Mouse (Mus musculus) kidney, postnatal 4 days (tissue): ENCODE results near the gene Pdzd4.

ENCODE experiments used
- DNase-seq, 2 experiments: peaks; one replicate each; pipeline ENCODE4 v3.0.0; 2021; ENCODE audit warnings: mixed read lengths in 2 of 2

Pdzd4 gene

DNA sequence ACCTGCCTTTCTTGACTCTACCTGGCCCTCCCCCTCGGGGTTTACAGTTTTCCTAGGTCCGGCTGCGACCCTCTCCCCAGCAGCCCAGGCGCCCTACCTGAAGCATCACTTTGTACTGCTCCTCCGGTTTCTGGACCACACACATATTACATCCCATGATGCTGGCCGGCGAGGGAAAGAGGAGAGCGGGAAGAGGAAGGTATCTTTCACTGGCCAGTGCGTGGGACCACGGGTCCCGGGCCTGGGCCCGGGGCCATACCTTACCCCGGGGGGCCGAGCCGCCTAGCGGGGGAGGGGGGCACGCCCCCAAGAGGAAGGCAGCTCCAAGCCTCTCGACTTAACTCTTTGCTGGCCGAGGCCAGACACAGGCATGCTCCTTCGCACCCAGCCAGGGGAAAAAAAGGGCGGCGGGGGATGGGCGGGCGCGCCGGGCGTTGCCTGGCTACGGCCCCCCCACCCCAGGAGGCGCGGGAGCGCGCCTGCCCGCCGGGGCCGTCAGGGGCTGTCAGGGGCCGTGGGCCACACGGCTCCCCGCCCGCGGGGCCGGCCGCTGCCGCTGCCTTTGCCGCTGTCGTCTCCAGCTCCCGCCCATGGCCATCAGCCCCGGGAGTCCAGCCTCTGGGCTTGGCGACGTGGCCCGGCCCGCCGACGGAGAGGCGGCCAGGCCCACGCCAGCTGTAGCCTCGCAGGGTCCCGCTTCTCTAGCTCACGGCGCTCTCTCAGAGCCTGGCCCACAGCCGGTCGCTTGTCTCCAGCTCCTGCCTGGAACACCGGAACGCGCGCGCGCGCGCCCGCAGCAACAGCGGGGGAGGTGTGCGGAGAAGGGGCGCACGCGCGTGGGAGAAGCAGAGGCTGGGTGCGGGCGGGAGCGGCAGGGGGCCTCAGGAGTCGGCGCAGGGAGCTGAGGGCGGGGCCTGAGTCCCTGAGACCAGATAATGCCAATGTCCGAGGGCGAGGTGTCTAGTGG lies at the start of gene Pdzd4:
TSS of gene Pdzd4 (minus strand) at position 785 of the 967 bp plus-strand sequence.
- peak; percentile 75 to 79 for DNase-seq

DNA sequence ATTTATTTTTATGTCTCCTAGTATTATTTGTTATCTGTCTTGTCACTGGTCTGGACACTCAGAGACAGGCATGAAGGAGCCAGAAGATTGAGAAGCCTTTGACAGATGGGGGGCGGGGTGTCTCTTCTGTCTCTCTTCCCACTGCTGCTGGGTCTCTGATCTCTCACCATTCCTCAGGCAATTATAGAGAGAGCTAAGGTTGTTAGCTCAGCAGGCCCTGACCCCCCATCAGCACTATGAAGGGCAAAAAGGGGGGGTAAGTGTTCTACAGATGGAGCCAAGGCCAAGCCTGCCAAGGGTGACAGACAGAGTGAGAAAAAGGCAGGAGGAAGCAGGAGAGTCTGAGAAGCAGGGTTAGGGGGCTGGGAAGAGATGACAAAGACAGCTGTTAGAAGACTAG lies 47.2 kb upstream of the Pdzd4 start:
- DNase-seq, result no peak

DNA sequence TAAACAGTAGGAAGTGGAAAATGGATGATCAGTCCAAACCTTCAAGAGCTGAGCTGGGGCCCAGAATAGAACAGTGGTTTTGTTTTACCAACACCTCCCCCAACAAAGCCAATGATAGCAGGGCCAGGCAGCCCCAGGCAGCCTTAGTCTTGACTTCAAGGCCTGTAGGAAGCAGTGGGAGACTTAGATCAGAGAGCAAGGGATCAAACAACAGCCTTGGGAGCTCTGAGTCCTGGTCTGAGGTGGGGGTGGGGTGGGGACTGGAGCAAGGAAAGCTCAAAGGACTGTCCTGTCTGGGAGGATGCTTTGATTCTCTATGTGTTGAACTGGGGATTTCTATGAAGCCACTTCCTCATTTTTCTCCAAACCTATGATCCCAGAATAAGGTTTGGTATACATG lies 46.7 kb upstream of the Pdzd4 start:
- no peak for DNase-seq

DNA sequence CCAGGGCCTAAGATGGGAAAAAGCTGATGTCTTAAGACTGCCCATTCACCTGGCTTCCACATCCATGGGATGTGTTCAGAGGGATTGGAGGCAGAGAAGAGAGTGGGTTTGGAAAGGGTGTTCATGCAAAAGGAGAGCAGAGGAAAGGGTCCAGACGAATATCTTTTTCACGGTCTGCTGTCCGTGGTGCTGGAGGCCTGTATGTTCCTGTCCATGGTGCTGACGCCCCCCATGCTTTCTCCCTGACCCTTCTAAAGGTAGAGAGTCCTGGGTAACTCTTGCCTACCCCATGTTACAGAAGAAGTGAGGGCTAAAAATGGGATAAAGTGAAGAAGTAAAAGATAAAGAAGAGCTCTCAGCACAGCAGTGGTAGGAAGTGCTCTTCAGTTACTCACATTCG lies 44.6 kb upstream of the Pdzd4 start:
- DNase-seq, result peak; percentile 55 to 71

DNA sequence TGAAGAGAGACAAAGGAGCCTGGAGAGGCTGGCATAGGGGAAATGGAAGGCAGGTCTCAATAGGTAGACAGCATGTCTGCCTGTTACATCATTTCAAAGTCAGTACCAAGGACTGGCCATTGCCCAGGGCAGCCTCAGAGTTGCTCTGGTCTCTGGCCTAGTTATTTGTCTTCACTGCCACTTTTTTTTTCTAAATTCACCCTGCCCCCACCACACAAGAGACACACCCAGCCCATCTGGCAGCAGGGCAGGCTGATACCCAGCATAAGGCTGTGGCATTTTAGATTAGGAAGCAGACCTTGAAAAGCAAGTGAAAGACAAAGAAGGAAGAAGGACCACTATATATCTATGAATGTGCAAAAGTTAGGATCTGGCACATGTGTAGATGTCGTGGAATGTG lies 43.1 kb upstream of the Pdzd4 start:
- no peak for DNase-seq

DNA sequence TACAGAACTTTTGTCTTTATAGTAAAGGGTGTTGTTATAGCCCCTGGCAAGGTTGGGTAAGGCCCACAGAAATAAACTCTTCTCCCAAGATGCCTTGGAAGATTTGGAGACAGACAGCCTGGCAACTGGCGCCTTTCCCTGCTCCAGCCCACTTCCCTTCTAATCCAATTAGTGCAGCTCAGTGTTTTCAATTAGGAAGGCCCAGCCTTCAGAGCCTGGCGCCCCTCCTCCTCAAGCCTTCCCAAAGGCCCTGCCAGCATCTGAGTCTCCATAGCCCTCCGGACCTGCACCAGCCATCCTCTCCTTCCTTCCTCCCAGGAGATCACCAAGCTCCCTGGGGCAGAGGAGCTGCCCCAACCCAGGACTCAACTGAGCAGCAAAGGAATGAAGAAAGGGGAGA lies 42.5 kb upstream of the Pdzd4 start:
- no peak for DNase-seq

DNA sequence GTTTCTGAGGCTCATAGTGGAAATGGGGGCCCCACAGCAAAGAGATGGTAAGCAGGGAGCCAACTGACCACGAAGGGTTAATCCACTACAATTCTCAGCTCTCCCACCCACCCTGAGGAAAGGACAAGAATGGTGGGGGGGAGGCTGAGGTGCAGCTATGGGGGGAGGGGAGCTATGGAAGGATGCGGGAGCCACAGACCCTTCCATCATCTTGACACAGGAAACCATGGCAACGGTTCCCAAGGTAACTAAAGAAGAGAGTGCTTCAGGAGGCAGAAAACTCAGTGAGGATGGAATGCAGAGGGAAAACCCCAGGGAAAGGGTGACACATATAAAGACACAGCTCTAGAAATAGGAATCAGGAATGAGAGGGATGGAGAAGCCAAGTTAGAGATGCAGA lies 39.9 kb upstream of the Pdzd4 start:
- no peak for DNase-seq

DNA sequence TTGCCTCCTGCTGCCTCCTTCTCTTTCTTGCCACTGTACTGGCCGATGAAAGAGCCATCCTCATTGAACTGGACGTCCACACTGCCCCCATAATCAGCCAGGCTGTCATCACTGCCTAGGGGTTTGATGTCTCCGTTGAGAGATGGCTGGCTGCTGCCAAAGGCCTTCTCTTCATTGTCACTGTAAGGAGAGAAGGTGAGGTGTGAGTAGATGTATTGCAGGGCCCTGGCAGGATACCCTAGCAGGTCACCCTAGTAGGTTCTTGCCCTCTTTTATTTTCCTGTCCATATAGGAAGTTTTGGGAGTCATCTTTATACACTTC lies 30.3 kb upstream of the Pdzd4 start:
- DNase-seq, result no peak

DNA sequence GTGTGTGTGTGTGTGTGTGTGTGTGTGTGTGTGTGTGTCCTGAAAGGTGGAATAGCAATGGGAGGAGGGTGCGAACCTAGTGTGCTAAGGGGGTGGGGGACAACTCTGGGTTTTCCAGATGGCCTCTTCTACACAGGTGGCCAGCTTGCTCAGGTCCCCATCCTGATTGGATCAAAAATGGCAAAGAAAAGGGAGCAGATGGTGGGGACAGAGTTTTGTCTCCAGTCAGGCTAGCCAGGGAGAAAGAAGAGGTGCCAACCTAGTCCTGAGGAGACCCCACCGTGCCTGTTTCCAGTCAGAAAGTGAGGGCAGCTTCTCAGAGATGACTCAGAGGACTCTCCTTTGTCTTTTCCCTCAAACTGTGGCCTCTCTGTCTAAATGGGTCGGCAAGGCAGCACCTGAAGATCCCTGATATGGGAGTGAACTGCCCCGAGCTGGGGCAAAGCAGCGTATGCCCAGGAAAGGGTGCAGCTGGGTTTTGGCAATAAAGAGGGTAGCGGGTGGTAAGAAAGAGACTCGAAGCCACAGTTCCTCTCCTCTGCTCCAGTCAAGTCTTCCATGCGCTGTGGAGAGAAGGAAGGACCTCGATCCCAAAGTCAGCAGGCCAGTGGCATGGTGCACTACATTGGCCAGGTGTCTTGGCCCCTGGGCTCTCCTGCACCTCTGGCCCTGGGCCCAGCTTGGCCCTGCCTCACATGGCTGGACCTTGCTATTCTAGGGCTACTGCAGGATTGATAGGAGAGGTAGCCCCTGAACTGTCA lies 29.7 kb upstream of the Pdzd4 start:
- DNase-seq, result no peak

DNA sequence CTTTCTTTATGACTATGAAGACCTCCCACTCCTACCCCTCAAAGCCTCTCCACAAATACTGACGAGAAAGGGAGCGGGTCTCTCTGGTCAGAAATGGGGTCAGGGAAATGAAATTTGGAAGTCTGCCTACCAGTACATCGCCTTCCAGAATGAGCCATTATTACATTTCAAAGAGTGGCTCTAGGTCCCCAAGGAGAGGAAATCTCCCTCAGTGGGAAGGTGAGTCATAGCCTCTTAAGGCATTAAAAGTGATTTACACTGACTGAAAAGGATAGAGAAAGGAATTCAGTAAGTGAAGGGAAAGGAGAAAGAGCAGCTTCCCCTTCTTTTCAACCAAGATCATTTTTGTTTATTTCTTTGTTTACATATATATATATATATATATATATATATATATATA lies 11.9 kb upstream of the Pdzd4 start:
- DNase-seq, result no peak

DNA sequence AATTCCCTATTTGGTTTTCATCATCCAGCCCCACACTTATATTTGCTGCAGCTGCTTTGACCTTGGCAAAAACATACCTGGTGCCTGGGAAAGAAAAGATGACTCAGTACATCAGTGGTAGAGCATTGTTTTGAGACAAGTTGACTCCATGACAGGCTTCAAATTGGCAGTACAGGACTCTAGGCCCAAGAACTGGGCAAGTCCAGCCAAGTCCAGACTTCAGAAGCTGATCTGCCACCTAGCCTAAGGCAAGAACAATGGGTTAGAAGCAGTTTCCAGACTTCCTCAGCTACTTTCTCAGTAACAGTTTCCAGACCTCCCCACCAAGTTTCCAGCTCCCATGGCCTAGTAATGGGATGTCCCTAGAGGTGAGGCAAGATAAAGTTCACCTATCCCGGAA lies 11.0 kb upstream of the Pdzd4 start:
- DNase-seq, result no peak

DNA sequence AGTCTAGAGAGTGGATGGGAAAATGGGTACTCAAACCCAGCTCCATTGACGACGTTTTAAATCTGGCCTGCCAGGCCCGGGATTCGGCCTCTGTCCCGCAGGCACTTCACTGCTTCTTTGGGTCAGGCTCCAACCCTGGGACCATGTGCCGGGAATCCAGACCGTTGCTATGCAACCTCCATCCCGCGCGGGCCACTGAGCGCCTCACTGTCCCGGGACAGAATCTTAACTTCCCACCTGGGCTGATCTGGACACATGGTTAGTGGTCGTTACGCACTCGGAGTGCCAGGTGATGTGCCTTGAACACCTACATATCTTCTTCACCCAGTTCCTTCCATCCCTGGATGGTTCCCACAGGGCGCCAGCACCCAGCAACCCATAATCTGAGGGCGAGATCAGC lies 1.0 kb downstream of the Pdzd4 start:
- peak; percentile 11 to 25 for DNase-seq

DNA sequence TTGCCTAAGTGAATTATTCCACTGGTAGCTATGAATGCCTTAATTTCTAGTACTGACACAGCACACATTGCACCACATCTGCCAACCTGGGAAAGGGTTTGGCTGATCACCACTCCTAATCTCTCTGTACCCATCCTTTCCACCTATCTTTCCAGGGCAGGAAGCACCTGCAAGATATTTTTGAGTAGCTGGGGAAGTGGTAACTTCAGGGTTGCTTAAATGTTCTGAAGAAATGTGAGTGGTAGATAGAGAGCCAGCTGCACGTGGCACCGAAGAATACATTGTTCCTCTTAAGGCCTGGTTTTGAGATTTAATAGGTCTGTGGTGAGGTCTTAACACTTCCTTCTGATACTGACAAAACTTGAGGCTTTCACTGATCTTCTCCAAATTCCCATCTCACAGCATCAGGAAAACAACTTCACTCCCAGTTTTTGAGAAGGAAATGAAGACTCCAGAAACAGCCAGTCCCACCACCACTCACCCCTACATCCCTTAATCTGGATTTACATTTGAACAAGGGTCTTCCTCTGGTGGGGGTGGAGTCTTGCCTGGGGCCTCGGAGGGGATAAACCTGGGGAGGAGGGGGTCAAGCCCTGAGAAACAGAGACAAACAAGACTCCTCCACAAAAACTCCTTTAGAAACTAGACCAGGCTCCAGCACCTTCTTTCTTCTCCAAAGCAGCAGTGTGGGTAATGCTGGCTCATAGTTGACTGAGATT lies 8.0 kb downstream of the Pdzd4 start:
- no peak for DNase-seq

DNA sequence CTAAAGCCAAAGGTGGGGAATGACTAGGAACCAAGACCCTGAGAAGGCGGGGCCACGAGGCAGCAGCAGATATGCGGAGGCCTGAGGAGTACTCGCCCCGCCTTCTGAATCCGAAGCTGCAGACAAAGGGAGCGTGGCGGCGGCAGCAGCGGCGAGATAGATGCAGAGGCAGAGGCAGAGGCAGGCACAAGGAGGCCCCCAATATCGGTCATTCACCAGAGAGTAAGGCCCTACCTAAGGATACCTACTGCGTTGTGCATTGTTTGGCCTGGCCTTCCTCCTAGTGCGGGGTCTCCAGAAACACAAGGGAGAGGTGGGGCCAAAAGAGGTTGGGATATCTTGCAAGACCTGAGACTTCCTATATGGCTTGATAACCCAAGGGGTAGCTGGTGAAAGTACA lies 9.7 kb downstream of the Pdzd4 start:
- peak; percentile 26 to 33 for DNase-seq

DNA sequence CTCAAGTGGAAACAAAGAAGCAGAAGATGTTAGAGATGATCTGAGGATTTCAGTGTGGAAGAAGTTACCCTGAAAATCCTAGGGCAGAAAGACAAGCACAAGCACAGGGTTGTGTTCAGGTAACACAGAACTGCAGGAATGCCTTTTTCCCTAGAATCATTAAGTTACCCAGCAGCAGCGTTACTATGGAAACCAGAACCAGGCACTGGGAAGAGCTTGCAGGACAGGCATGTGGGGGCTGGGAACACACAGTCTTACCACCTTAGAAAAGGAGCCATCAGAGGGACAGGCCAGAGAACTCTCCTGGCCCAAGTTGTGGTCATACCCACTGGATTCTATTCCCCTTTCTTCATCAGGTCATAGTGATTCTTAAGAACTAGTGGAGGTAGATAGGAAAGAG lies 19.0 kb downstream of the Pdzd4 start:
- no peak for DNase-seq

DNA sequence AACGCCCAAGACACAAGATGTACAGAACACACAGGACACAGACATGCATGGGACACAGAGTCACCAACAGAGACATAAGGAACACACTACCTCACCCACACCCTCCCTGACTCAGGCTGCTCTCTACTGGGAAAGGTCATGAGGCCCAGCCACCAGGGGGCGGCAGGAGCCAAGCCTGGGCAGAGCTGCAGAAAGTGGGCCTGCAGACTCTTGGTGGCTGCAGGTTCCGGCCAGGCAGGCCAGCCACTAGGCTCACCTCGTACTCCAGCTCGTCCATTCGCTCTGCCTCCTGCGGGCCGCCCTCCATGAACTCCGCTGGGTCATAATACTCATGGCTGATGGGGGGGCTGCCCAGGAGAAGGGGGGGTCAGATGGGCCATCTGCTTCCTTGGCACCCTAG lies 26.3 kb downstream of the Pdzd4 start:
- peak; percentile 82 to 88 for DNase-seq

DNA sequence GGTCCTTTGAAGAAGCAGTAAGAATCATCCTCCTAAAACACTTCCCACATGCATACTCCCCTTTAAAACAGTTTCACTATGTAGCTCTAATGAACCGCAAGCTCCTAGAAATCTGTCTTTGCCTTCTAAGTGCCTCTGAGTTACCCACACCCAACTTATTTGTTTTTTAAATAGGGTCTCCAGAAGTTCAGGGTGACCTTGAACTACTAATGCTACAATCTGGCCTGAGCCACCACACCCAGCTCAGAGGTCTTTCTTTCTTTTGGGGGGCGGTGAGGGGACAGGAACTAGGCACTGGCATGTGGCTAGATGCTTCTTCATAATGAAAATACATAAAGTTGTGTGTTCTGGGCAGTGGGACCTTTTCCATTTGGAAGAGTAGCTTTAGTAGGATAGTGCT lies 27.3 kb downstream of the Pdzd4 start:
- no peak for DNase-seq

DNA sequence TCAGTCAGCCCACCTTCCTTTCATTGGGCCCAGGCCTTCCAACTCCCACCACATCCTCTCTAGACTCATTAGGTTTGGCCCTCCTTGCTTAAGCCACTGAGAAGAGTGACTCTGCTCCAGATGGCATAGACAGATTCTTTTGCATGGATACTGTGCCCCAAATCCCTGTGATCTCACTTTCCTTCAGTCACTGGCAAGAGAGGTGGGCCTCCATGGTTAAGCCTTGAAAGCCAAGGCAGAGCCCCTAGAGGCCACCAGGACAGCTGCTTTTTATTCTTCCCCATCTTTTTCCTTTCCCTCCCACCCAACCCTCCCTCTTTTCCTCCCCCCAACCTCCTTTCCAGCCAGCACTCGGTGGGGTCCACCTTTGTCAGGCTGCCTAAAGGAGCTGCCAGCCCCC lies 31.3 kb downstream of the Pdzd4 start:
- no peak for DNase-seq

DNA sequence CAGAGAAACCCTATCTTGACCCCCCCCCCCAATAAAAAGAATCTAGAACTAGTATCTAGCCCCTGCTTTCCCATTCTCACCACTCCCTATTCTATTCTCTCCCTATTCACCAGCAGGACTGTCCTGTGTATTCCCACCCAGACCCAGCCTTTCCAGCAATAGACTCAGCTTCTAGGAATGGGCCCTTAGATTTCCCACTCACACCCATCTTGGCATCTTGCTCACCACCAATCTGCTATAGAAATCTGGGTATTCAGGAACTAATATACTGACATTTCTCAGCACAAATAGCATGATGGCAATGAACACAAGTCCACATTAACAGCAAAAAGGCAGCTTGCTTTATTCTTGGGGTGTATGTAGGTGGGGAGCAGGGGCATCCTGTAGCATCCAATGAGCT lies 31.7 kb downstream of the Pdzd4 start:
- DNase-seq, result no peak

DNA sequence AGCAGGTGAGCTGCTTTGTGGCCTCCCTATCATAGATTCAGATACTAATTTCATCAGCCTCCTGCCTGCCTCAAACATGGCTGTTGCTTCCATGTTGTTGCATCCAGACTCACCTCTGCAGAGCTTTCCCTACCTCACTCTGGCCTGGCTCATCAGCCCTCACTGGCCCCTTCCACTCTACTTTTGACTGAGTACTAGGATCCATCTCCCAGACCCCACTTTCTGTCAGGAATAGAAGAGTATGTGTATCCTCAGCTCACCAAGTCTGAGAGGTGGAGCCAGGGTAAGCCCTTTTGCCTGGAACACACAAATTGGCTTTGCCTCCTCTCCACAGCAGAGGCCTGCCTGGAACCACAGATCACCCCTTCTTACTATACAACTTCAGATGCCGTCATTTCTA lies 36.3 kb downstream of the Pdzd4 start:
- no peak for DNase-seq

DNA sequence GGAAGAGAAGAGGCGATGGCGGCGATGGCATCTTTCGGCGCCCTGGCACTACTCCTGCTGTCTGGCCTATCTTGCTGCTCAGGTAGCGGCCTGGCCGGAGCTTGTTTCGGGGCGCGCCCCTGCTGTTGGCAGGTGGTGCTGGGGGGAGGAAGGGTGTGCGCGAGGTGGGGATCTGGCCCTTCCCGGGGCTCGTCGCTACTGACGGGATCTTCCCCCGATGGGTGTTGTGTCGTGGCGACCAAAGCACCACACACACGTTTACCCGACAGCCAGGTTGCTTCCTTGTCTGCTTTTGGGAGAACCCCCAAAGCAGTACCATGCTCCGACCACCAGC lies 37.6 kb downstream of the Pdzd4 start:
- no peak for DNase-seq

DNA sequence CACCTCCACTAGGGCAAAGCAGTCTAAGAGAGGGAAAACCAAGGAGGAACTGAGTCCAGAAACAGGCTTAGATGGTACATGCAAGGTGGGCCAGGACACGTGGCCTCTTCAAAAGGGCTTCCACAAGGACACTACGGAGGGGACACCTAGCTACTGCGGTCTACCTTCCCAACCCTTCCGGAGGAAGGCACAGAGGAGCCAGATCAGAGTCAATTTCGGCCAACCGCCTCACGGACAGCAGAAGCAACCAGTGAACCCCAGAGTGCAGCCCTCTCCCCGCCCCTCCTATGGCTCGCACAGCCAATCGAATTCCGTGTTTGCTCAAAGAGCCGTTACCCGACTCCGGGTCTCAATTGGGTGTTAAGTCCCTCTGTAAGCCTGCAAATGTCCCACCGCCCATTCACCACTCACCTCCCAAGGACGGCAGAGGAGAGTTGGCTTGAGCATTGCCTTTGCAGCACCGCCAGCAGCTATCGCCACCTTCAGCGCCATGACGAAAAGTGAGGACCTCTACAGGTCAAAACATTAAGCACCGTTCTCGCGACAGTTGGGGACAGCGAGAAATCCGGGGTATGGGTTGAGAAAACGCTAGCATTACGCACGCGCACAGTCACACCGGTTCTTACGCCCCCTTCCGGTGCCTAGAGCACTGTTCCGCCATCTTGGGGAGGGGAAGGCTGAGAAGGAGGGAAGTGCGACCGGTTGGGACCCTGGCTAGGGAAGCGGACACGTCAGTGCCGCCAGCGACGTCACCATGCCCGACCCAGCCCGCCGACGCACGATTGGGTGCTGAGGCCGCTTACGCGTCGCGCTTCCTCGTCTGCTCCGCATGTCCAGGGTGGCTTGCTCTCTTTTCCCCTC lies 38.2 kb downstream of the Pdzd4 start, which contains the start of the genes Idh3g and Ssr4:
TSS of gene Idh3g (minus strand) at position 534 of the 861 bp plus-strand sequence.
TSS of gene Ssr4 (plus strand) at position 665 of the 861 bp plus-strand sequence.
- DNase-seq, result peak; percentile 90 to 94

DNA sequence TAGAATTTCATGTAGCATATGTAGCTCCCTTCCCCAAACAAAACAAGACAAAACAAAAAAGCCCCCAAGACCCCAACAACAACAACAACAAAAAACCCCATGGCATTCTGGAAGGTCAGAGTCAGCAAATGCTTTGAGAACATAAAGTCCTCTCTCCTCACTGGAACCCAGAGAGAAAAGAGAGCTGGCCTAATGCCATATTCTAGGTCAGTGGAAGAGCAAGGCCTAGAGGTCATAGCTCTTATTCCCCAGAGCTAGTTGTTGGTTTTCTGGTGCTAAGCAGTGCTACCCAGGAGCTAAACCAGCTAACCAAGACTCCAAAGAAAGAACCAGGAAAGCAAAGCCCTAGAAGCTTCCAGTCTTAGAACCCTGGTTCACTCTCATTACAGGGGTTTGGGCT lies 39.1 kb downstream of the Pdzd4 start:
- DNase-seq, result no peak
